Mouse (Mus musculus): ENCODE measurements around the gene Trim39. TPM values are rescaled to one million over a fixed set of nuclear protein-coding genes. Genes with fewer than 3 reads are reported as not detected.
"Not testable (repeated sequence)": the region's sequence is repeated elsewhere in the genome, so short reads cannot be mapped to it uniquely, and the experiment has no call there.

The Trim39 gene
- polyA plus RNA-seq, 1 experiment: 42.2 TPM

- Histone ChIP-seq H3K4me1 (ENCODE audit: control insufficient read depth, insufficient read depth, low read length) (no peaks in the 10 kb centered on the region), H3K27ac (ENCODE audit: control insufficient read depth, insufficient read depth, low read depth, low read length, poor library complexity) (no peak overlapping the region), H3K4me3 (replicated peaks; ENCODE audit: control insufficient read depth, low read depth, low read length) (no peak overlapping the region)
- TF ChIP-seq CTCF (IDR thresholded peaks at IDR 0.05; ENCODE audit: control insufficient read depth, insufficient read depth, low read length) (no peak), POLR2A (IDR thresholded peaks at IDR 0.05; ENCODE audit: borderline replicate concordance, control insufficient read depth, low read depth, low read length) (no peak)
- 9% methylated on average over 27 of the region's 27 CpGs for WGBS
Observed at GRCm38 (mm10) chr17:36237321-36237921, 34.6 kb downstream of the Trim39 start.

GRCm38 (mm10) chr17:36235300-36235699 is 36.7 kb downstream of the Trim39 start:
- WGBS: 23% methylated on average over 9 of the region's 9 CpGs
- H3K4me1 ChIP-seq (ENCODE audit: control insufficient read depth, insufficient read depth, low read length); H3K4me3 ChIP-seq (replicated peaks; ENCODE audit: control insufficient read depth, low read depth, low read length); H3K27ac ChIP-seq (ENCODE audit: control insufficient read depth, insufficient read depth, low read depth, low read length, poor library complexity): not testable (repeated sequence)

- H3K4me1 ChIP-seq (ENCODE audit: control insufficient read depth, insufficient read depth, low read length): no peaks in the 10 kb centered on the region
- WGBS: 57% methylated on average over 5 of the region's 5 CpGs
- TF ChIP-seq POLR2A (IDR thresholded peaks at IDR 0.05; ENCODE audit: borderline replicate concordance, control insufficient read depth, low read depth, low read length) (no peak), CTCF (IDR thresholded peaks at IDR 0.05; ENCODE audit: control insufficient read depth, insufficient read depth, low read length) (no peak)
Observed at GRCm38 (mm10) chr17:36233572-36233971, 38.5 kb downstream of the Trim39 start.

GRCm38 (mm10) chr17:36231318-36231717 is 40.7 kb downstream of the Trim39 start:
- TF ChIP-seq CTCF (IDR thresholded peaks at IDR 0.05; ENCODE audit: control insufficient read depth, insufficient read depth, low read length): peak; percentile 63
- no peak for TF ChIP-seq POLR2A (IDR thresholded peaks at IDR 0.05; ENCODE audit: borderline replicate concordance, control insufficient read depth, low read depth, low read length)
- no peak overlapping the region for H3K27ac ChIP-seq (ENCODE audit: control insufficient read depth, insufficient read depth, low read depth, low read length, poor library complexity)
- 12% methylated on average over 36 of the region's 36 CpGs for WGBS

More at GRCm38 (mm10) chr17:36233572-36233971, 38.5 kb downstream of the Trim39 start:
- H3K27ac ChIP-seq (ENCODE audit: control insufficient read depth, insufficient read depth, low read depth, low read length, poor library complexity): no peak overlapping the region
- no peak overlapping the region for H3K4me3 ChIP-seq (replicated peaks; ENCODE audit: control insufficient read depth, low read depth, low read length)

GRCm38 (mm10) chr17:36229046-36229445 is 43.0 kb downstream of the Trim39 start:
- Histone ChIP-seq H3K4me3 (replicated peaks; ENCODE audit: control insufficient read depth, low read depth, low read length) (no peak overlapping the region), H3K27ac (ENCODE audit: control insufficient read depth, insufficient read depth, low read depth, low read length, poor library complexity) (no peak overlapping the region), H3K4me1 (ENCODE audit: control insufficient read depth, insufficient read depth, low read length) (no peaks in the 10 kb centered on the region; the same call in 1 of the 2 replicates)
- 0% methylated on average over 5 of the region's 5 CpGs for WGBS
- no peak for TF ChIP-seq POLR2A (IDR thresholded peaks at IDR 0.05; ENCODE audit: borderline replicate concordance, control insufficient read depth, low read depth, low read length)
- no peak for TF ChIP-seq CTCF (IDR thresholded peaks at IDR 0.05; ENCODE audit: control insufficient read depth, insufficient read depth, low read length)

More at GRCm38 (mm10) chr17:36231318-36231717, 40.7 kb downstream of the Trim39 start:
- Histone ChIP-seq H3K4me1 (ENCODE audit: control insufficient read depth, insufficient read depth, low read length) (no peaks in the 10 kb centered on the region; the same call in 1 of the 2 replicates), H3K4me3 (replicated peaks; ENCODE audit: control insufficient read depth, low read depth, low read length) (no peak overlapping the region)

- 10% methylated on average over 8 of the region's 8 CpGs for WGBS
Observed at GRCm38 (mm10) chr17:36226921-36227320, 45.1 kb downstream of the Trim39 start.

GRCm38 (mm10) chr17:36225231-36225824 is 46.7 kb downstream of the Trim39 start:
- no peak overlapping the region for H3K27ac ChIP-seq (ENCODE audit: control insufficient read depth, insufficient read depth, low read depth, low read length, poor library complexity)
- 4% methylated on average over 9 of the region's 9 CpGs for WGBS
- no peaks in the 10 kb centered on the region; the same call in 1 of the 2 replicates for H3K4me1 ChIP-seq (ENCODE audit: control insufficient read depth, insufficient read depth, low read length)
- no peak for TF ChIP-seq POLR2A (IDR thresholded peaks at IDR 0.05; ENCODE audit: borderline replicate concordance, control insufficient read depth, low read depth, low read length)
- TF ChIP-seq CTCF (IDR thresholded peaks at IDR 0.05; ENCODE audit: control insufficient read depth, insufficient read depth, low read length): no peak
- H3K4me3 ChIP-seq (replicated peaks; ENCODE audit: control insufficient read depth, low read depth, low read length): no peak overlapping the region

More at GRCm38 (mm10) chr17:36226921-36227320, 45.1 kb downstream of the Trim39 start:
- H3K27ac ChIP-seq (ENCODE audit: control insufficient read depth, insufficient read depth, low read depth, low read length, poor library complexity): no peak overlapping the region
- no peak overlapping the region for H3K4me3 ChIP-seq (replicated peaks; ENCODE audit: control insufficient read depth, low read depth, low read length)
- TF ChIP-seq POLR2A (IDR thresholded peaks at IDR 0.05; ENCODE audit: borderline replicate concordance, control insufficient read depth, low read depth, low read length): no peak
- 0 out of 2 replicates have a peak, but pooled peaks have one; percentile 6 for TF ChIP-seq CTCF (IDR thresholded peaks at IDR 0.05; ENCODE audit: control insufficient read depth, insufficient read depth, low read length)
- no peaks in the 10 kb centered on the region; the same call in 1 of the 2 replicates for H3K4me1 ChIP-seq (ENCODE audit: control insufficient read depth, insufficient read depth, low read length)

GRCm38 (mm10) chr17:36224451-36224850 is 47.6 kb downstream of the Trim39 start:
- TF ChIP-seq POLR2A (IDR thresholded peaks at IDR 0.05; ENCODE audit: borderline replicate concordance, control insufficient read depth, low read depth, low read length) (no peak), CTCF (IDR thresholded peaks at IDR 0.05; ENCODE audit: control insufficient read depth, insufficient read depth, low read length) (no peak)
- Histone ChIP-seq H3K4me1 (ENCODE audit: control insufficient read depth, insufficient read depth, low read length) (no peaks in the 10 kb centered on the region; the same call in 1 of the 2 replicates), H3K27ac (ENCODE audit: control insufficient read depth, insufficient read depth, low read depth, low read length, poor library complexity) (no peak overlapping the region), H3K4me3 (replicated peaks; ENCODE audit: control insufficient read depth, low read depth, low read length) (no peak overlapping the region)
- WGBS: 27% methylated on average over 3 of the region's 3 CpGs

Data from bone marrow, adult 2 months (tissue).